Mouse (Mus musculus): ENCODE results near the gene Polr1b.

- TF ChIP-seq TAL1 (conservative IDR thresholded peaks at IDR 0.05; ENCODE audit: low read depth, low read length) (no peak), CTCF (IDR thresholded peaks at IDR 0.05; ENCODE audit: low read depth, low read length) (0 out of 2 replicates have a peak, but pooled peaks have one; percentile 15), POLR2AphosphoS5 (IDR thresholded peaks at IDR 0.05; ENCODE audit: insufficient replicate concordance, low read depth, low read length) (no peak), GATA1 (IDR thresholded peaks at IDR 0.05; ENCODE audit: borderline replicate concordance, low read length) (no peak)
Observed at GRCm38 (mm10) chr2:129056597-129056996, 44.2 kb upstream of the Polr1b start.

Data from G1E (cell line).